Mouse (Mus musculus) midbrain, postnatal 0 days (tissue): Measurements from ENCODE around the gene Esp15. TPM values are rescaled to one million over a fixed set of nuclear protein-coding genes. Genes with fewer than 3 reads are reported as not detected.
"Not testable (repeated sequence)": the region's sequence is repeated elsewhere in the genome, so short reads cannot be mapped to it uniquely, and the experiment has no call there.

Experiments
- ATAC-seq: fragments of 200-750 bp; cut with Nextera tagmentation; 2 replicates; pipeline ENCODE4 v1.8.0; 2017; ENCODE audit warnings: moderate number of reproducible peaks, mild to moderate bottlenecking, moderate TSS enrichment, moderate library complexity; ENCODE audit not compliant: low FRiP score
- DNase-seq: peaks from one replicate; pipeline ENCODE4 v3.0.0-alpha.2; 2015; ENCODE audit warnings: low spot score
- H3K27ac ChIP-seq: fragments of 300-500 bp; sonication (generic); 2 replicates; pipeline ENCODE4 v1.5.1; 2014; ENCODE audit warnings: low read depth, mild to moderate bottlenecking, low read length, mixed read lengths
- H3K27me3 ChIP-seq: fragments of 300-500 bp; sonication (generic); 2 replicates; pipeline ENCODE4 v1.6.1; 2014; ENCODE audit warnings: low read length, control low read depth, mixed read lengths; ENCODE audit not compliant: insufficient read depth
- H3K36me3 ChIP-seq: fragments of 300-500 bp; sonication (generic); 2 replicates; pipeline ENCODE4 v1.6.1; 2014; ENCODE audit warnings: low read length, control low read depth, mixed read lengths; ENCODE audit not compliant: insufficient read depth
- H3K4me1 ChIP-seq: fragments of 300-500 bp; sonication (generic); 2 replicates; pipeline ENCODE4 v1.6.1; 2014; ENCODE audit warnings: mild to moderate bottlenecking, control low read depth, antibody characterized with exemption, low read length, mixed read lengths; ENCODE audit not compliant: insufficient read depth
- H3K4me2 ChIP-seq: fragments of 300-500 bp; sonication (generic); 2 replicates; pipeline ENCODE4 v1.6.1; 2014; ENCODE audit warnings: low read depth, mild to moderate bottlenecking, low read length, mixed read lengths; ENCODE audit not compliant: poor library complexity, severe bottlenecking
- H3K4me3 ChIP-seq: fragments of 300-500 bp; sonication (generic); 2 replicates; pipeline ENCODE4 v1.5.1; 2014; ENCODE audit warnings: low read depth, mild to moderate bottlenecking, low read length, moderate library complexity
- H3K9ac ChIP-seq: fragments of 300-500 bp; sonication (generic); replicated peaks from 2 replicates; pipeline ENCODE4 v1.6.1; 2014; ENCODE audit warnings: mild to moderate bottlenecking, low read length, moderate library complexity, mixed read lengths; ENCODE audit not compliant: poor library complexity, severe bottlenecking
- H3K9me3 ChIP-seq: fragments of 300-500 bp; sonication (generic); 2 replicates; pipeline ENCODE4 v1.6.1; 2016; ENCODE audit warnings: low read length, control low read depth
- CTCF ChIP-seq: IDR thresholded peaks from 2 replicates; pipeline ENCODE4 v1.5.1; 2016; ENCODE audit warnings: antibody characterized with exemption, mild to moderate bottlenecking
- WGBS: fragments of 180-500 bp; shearing (Covaris S2); extraction: QIAGEN DNeasy Blood & Tissue Kit; methylation state at CpG from one replicate; pipeline ENCODE4 v1.1.7; 2014; 5-methylcytosine and 5-hydroxymethylcytosine counted together
- polyA plus RNA-seq: library from polyadenylated mRNA; unstranded; fragments of >200 nt; fragmentation: Nextera tagmentation; extraction: Ambion mirVana; gene quantifications from 2 replicates; pipeline ENCODE4 v1.2.1, GENCODE M21; 2015
- total RNA-seq: library from RNA; depleted of rRNA; stranded (reverse); fragments of >200 nt; gene quantifications from 2 replicates; pipeline ENCODE4 v1.2.3, GENCODE M21; 2014; rRNA removed

The Esp15 gene
- total RNA-seq = not detected in 2 replicates
- not detected in 2 replicates for polyA plus RNA-seq

- not testable (repeated sequence) for ATAC-seq, H3K27ac ChIP-seq, H3K4me3 ChIP-seq, H3K9ac ChIP-seq, H3K4me2 ChIP-seq, H3K27me3 ChIP-seq, DNase-seq, H3K9me3 ChIP-seq, H3K4me1 ChIP-seq, H3K36me3 ChIP-seq
- WGBS = 61% methylated on average over 6 of the region's 6 CpGs
These were observed at the start of gene Esp15 for GRCm38 (mm10) chr17:39640654-39641053. Gene Esp15, plus strand, starts transcription at chr17:39640954.

DNA sequence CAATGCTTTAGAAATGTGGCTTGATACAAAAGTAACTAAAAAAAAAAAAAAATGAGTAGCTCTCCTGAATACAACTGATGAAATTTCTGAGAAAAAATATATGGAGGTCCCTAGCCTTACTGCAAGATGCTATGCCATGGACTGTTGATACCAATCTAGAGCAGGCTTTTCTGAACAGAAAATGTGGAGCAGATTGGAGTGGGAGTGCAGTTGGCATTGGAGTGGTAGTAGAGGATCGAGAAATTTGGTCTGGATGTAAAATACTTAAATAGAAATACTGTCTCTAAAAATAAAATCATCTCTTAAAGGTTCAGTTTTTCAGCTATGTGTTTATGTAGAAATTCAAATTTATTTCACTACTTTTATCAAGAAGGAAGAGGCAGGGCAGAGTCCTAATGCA is 49.2 kb upstream of the Esp15 start:
- Histone ChIP-seq H3K4me2 (no peak overlapping the region), H3K4me3 (no peak overlapping the region), H3K27me3 (no peaks in the 10 kb centered on the region), H3K36me3 (no peaks in the 10 kb centered on the region), H3K27ac (no peak overlapping the region), H3K9me3 (0 out of 2 replicates have a peak, but pooled peaks cover 3% of the 10 kb centered on the region), H3K9ac (no peak overlapping the region), H3K4me1 (no peaks in the 10 kb centered on the region)
- WGBS = 32% methylated on average over 1 of the region's 1 CpGs
- TF ChIP-seq CTCF = no peak
- ATAC-seq (no peak), DNase-seq (no peak)

Other genes with a start within 250 kb of the Esp15 start
- not detected in 2 replicates for gene Esp18, start 234.6 kb upstream of the Esp15 start, total RNA-seq
- not detected in 2 replicates for gene Esp18, start 234.6 kb upstream of the Esp15 start, polyA plus RNA-seq
- gene Esp16, start 104.8 kb upstream of the Esp15 start, total RNA-seq = not detected in 2 replicates
- not detected in 2 replicates for gene Esp16, start 104.8 kb upstream of the Esp15 start, polyA plus RNA-seq